Mouse (Mus musculus) neural tube, postnatal 0 days (tissue): ENCODE results near the gene Gja5. TPM values are rescaled to one million over a fixed set of nuclear protein-coding genes. Genes with fewer than 3 reads are reported as not detected.

Source experiments
- polyA plus RNA-seq: library from polyadenylated mRNA; unstranded; fragments of >200 nt; fragmentation: Nextera tagmentation; extraction: Ambion mirVana; gene quantifications from 2 replicates; pipeline ENCODE4 v1.2.1, GENCODE M21; 2015

The Gja5 gene
- polyA plus RNA-seq = 1.1 and 1.7 TPM in 2 replicates

DNA sequence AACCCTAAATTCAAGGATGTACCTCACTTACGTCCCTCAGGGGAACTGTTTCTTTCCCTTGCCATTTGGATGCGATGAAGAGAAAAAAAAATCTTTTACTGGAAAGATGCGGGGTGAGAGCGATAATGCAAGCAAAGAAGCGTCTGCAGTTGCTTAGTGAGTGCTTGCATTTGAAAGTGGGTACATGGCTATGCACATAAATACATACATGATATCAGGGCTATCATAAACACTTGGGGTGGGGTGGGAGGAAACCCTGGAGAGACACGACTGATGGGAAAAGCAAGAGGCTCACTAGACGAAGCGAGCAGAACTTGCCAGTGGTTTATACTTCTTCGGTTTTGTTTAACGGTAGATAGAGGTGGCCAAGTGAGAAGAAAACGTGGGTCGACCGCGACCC lies at the start of gene Gja5:
Gja5 (plus strand) TSS at position 301 of the 400 bp plus-strand sequence.

DNA sequence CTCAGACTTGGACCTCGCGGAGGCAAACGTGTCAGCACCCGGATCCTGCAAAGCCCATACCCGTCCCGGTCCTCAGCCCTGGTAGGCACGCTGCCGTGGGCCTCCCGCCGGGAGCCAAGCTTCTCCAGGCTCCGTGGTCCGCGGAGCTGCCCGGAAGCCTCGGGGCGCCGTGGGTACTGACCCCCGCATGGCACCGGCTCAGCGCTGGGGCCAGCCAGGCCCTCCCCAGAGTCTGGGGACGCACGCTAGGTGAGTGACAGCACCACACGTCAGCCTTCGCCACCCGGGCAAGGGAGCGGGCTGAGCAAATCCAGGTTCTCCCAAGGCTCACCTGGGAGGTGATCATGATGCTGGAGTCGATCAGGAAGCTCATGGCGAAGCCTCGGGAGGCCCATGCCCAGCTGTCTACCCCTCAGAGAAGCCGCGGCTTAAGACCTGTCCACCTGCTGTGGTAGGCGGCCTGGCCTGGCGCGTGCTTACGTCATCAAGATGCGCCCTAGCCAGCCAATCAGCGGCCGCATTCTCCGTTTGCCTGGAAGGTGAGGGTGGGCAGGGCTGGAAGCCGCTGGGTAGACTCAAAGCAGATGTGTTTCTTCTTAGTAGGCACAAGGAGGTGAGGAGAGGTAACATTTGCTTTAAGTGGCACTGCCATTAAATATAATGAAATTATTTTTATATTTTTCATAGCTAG lies 503 bp downstream of the Gja5 start, which contains the start of gene Gpr89:
Gpr89 (minus strand) TSS at position 496 of the 691 bp plus-strand sequence.

DNA sequence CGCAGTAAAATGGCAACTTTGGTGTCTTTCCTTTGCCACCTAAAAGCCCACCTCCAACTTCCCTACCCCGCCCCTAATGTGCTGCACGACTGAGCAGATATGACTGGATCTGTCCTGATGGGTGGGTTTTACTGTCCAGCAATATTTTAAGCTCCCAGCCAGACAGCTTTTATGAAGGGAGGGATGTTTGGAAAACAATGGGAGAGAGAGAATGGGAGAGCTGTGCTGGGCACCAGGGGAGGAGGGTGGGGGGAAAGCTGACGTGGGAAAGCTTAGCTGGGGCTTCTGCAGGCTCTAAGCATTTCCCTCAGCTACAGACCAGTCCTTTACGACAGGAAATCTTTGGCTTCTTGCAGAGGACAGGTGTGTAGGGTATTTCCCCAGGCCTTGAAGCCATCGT lies 21.4 kb downstream of the Gja5 start, which contains the start of gene Gja8:
Gja8 (minus strand) TSS at position 101 of the 400 bp plus-strand sequence.

Other genes with a start within 250 kb of the Gja5 start
- gene Ankrd35, start 234.6 kb upstream of the Gja5 start, polyA plus RNA-seq = 3.3 and 3.6 TPM in 2 replicates
- gene Pias3, start 208.3 kb upstream of the Gja5 start, polyA plus RNA-seq = 33.1 and 40.1 TPM in 2 replicates
- 19.4 and 23.6 TPM in 2 replicates for gene Nudt17, start 196.1 kb upstream of the Gja5 start, polyA plus RNA-seq
- 26.7 and 28.2 TPM in 2 replicates for gene Polr3c, start 177.1 kb upstream of the Gja5 start, polyA plus RNA-seq
- 71.8 and 80.0 TPM in 2 replicates for gene Rnf115, start 177.0 kb upstream of the Gja5 start, polyA plus RNA-seq
- gene Pdzk1, start 75.4 kb upstream of the Gja5 start, polyA plus RNA-seq = 0.09 TPM in 1 of 2 replicates, not detected in the other
- 0.23 and 0.29 TPM in 2 replicates for gene Cd160, start 75.3 kb upstream of the Gja5 start, polyA plus RNA-seq
- 38.6 and 42.1 TPM in 2 replicates for gene Gpr89, start 653 bp downstream of the Gja5 start, polyA plus RNA-seq
- gene Gja8, start 21.3 kb downstream of the Gja5 start, polyA plus RNA-seq = 0.09 TPM in 1 of 2 replicates, not detected in the other